Comparison of ENCODE assay signal across 22 mouse cellular contexts in genomic region chr4:150572938-150573337, GRCm38 (mm10).
A peak's percentile ranks its signal among the peaks of the same experiment; 100 is the strongest.
DNase-seq lines count a peak whose midpoint lies in the region; ATAC-seq and TF ChIP-seq lines count a peak whose summit lies in the region.
"Had no signal": no experiment of that assay in that cellular context is flagged by ENCODE, and none has a peak within 500 bp of the region (broad histone marks: within the 10 kb centered on the region; RNA-seq: fewer than 3 reads in every experiment).

No protein-coding gene starts in this region.

- 88% methylated on average over 4 of the region's 4 CpGs for WGBS in kidney, embryonic 16.5 days
- 78% methylated on average over 4 of the region's 4 CpGs for WGBS in liver, embryonic 16.5 days (ENCODE audit: insufficient replicate concordance)
- WGBS in heart, adult 2 months = 55% methylated on average over 4 of the region's 4 CpGs

- intact Hi-C loops in heart, adult 2 months (cut with DNase I) = no loop called here

- peak overlapping the region; percentile 27; the same call in 1 of the 2 replicates for H3K27ac ChIP-seq in kidney, embryonic 16.5 days (ENCODE audit: low read length)
- 0 out of 2 replicates have a peak overlapping the region, but pooled peaks have one; percentile 3 for H3K27ac ChIP-seq in brown adipose tissue, adult 24 weeks (replicated peaks; ENCODE audit: low read depth, low read length)
- H3K27ac ChIP-seq in liver, embryonic 16.5 days (ENCODE audit: low read length) = no peak overlapping the region; the same call in 1 of the 2 replicates
- no peak overlapping the region for H3K27ac ChIP-seq in heart, adult 2 months
- H3K27ac ChIP-seq: embryonic facial prominence, embryonic 10.5 days; forebrain, embryonic 13.5 days; hindbrain, embryonic 14.5 days had no signal

- no peaks in the 10 kb centered on the region for H3K27me3 ChIP-seq in kidney, embryonic 16.5 days (ENCODE audit: insufficient read depth, low read length)
- no peaks in the 10 kb centered on the region for H3K27me3 ChIP-seq in liver, embryonic 16.5 days (ENCODE audit: control insufficient read depth, insufficient read depth, low read depth, low read length)
- no peaks in the 10 kb centered on the region for H3K27me3 ChIP-seq in heart, adult 2 months (ENCODE audit: control insufficient read depth, insufficient read depth, low read length)
- H3K27me3 ChIP-seq: forebrain, embryonic 13.5 days; heart, embryonic 12.5 days; liver, embryonic 13.5 days had no signal

- TF ChIP-seq EP300 in heart, adult 2 months (IDR thresholded peaks at IDR 0.05; ENCODE audit: insufficient read depth, low read depth, low read length) = no peak

- peaks cover 65% of the 10 kb centered on the region for H3K4me1 ChIP-seq in kidney, embryonic 16.5 days (ENCODE audit: insufficient read depth, low read length)
- H3K4me1 ChIP-seq in brown adipose tissue, adult 24 weeks (ENCODE audit: control insufficient read depth, insufficient read depth, insufficient read length, low read length) = peaks cover 27% of the 10 kb centered on the region
- H3K4me1 ChIP-seq in liver, embryonic 16.5 days (ENCODE audit: control insufficient read depth, low read depth, low read length) = peaks cover 34% of the 10 kb centered on the region
- H3K4me1 ChIP-seq in heart, adult 2 months (ENCODE audit: control insufficient read depth, insufficient read depth, low read length) = peaks cover 28% of the 10 kb centered on the region

- DNase-seq in kidney, postnatal 10 days = no peak
- peak; percentile 42 to 46 for DNase-seq in B cell, adult 2 months
- DNase-seq in c-Kit-positive CD71-positive TER-119-positive erythroid progenitor cells, embryonic 14.5 days (ENCODE audit: low spot score) = no peak
- DNase-seq in cerebellum, adult 11-12 months = no peak
- DNase-seq in heart, adult 2 months = no peak
- DNase-seq: cerebellum, adult 2 months; layer of hippocampus, postnatal 36 days; left cerebral cortex, postnatal 4 days; liver, embryonic 13.5 days; lung, postnatal 14 days; right cerebral cortex, adult 18-20 months; spleen, adult 18-20 months; thymus, postnatal 36 days had no signal

- no peak overlapping the region for H3K9ac ChIP-seq in kidney, embryonic 16.5 days (replicated peaks; ENCODE audit: low read length)
- H3K9ac ChIP-seq in liver, embryonic 16.5 days (ENCODE audit: low read depth, low read length) = no peak overlapping the region
- H3K9ac ChIP-seq in heart, adult 2 months (ENCODE audit: low read depth, low read length) = no peak overlapping the region
- H3K9ac ChIP-seq: forebrain, embryonic 13.5 days; heart, embryonic 12.5 days; hindbrain, embryonic 14.5 days; liver, embryonic 13.5 days had no signal

- H3K4me3 ChIP-seq in kidney, embryonic 16.5 days (ENCODE audit: low read length) = no peak overlapping the region
- H3K4me3 ChIP-seq in brown adipose tissue, adult 24 weeks (ENCODE audit: insufficient read depth, low read depth, low read length) = no peak overlapping the region
- H3K4me3 ChIP-seq in liver, embryonic 16.5 days (ENCODE audit: low read depth, low read length) = no peak overlapping the region
- no peak overlapping the region for H3K4me3 ChIP-seq in heart, adult 2 months
- H3K4me3 ChIP-seq: embryonic facial prominence, embryonic 10.5 days; forebrain, embryonic 13.5 days; heart, embryonic 12.5 days; liver, embryonic 13.5 days had no signal

- peak overlapping the region; percentile 35 for H3K4me2 ChIP-seq in kidney, embryonic 16.5 days (replicated peaks; ENCODE audit: low read depth, low read length)
- H3K4me2 ChIP-seq in liver, embryonic 16.5 days (ENCODE audit: low read depth, low read length) = peak overlapping the region; percentile 12
- H3K4me2 ChIP-seq: forebrain, embryonic 13.5 days; heart, embryonic 12.5 days; hindbrain, embryonic 14.5 days had no signal

- peaks cover 12% of the 10 kb centered on the region; the same call in 1 of the 2 replicates for H3K36me3 ChIP-seq in kidney, embryonic 16.5 days (ENCODE audit: insufficient read depth, low read length)
- H3K36me3 ChIP-seq in liver, embryonic 16.5 days (ENCODE audit: control insufficient read depth, insufficient read depth) = no peaks in the 10 kb centered on the region
- H3K36me3 ChIP-seq in heart, adult 2 months (ENCODE audit: control insufficient read depth, insufficient read depth, low read length) = peaks cover 24% of the 10 kb centered on the region

- no peak for TF ChIP-seq CTCF in heart, adult 2 months (IDR thresholded peaks at IDR 0.05)

- no peak for TF ChIP-seq POLR2A in heart, adult 2 months (IDR thresholded peaks at IDR 0.05; ENCODE audit: insufficient read depth, low read depth, low read length)

- no peak for ATAC-seq in kidney, embryonic 16.5 days (ENCODE audit: low FRiP score, low TSS enrichment)
- no peak for ATAC-seq in liver, embryonic 16.5 days (ENCODE audit: low read depth)
- ATAC-seq: forebrain, embryonic 13.5 days; midbrain, embryonic 16.5 days had no signal

- peaks cover 11% of the 10 kb centered on the region for H3K79me2 ChIP-seq in heart, adult 2 months (replicated peaks; ENCODE audit: control insufficient read depth, insufficient read depth, low read length)

- no peaks in the 10 kb centered on the region for H3K9me3 ChIP-seq in kidney, embryonic 16.5 days (ENCODE audit: low read length)
- no peaks in the 10 kb centered on the region for H3K9me3 ChIP-seq in liver, embryonic 16.5 days (replicated peaks; ENCODE audit: control insufficient read depth, low read length)
- H3K9me3 ChIP-seq: embryonic facial prominence, embryonic 10.5 days; forebrain, embryonic 13.5 days; G1E; heart, embryonic 12.5 days; liver, embryonic 13.5 days had no signal

Comparison
In these comparisons a context has a peak if more than half of its experiments do, and no peak if none do; other contexts are left out.
1. H3K27ac ChIP-seq: peak in kidney, embryonic 16.5 days (single experiment) and brown adipose tissue, adult 24 weeks (single experiment); none in liver, embryonic 16.5 days (single experiment) and heart, adult 2 months (single experiment).
2. DNase-seq: peak in B cell, adult 2 months (2 of 2); none in kidney, postnatal 10 days (single experiment), c-Kit-positive CD71-positive TER-119-positive erythroid progenitor cells, embryonic 14.5 days (single experiment), cerebellum, adult 11-12 months (single experiment) and heart, adult 2 months (0 of 2).